Mouse (Mus musculus): Measurements from ENCODE around the gene Pate4. TPM values are rescaled to one million over a fixed set of nuclear protein-coding genes. Genes with fewer than 3 reads are reported as not detected.

The Pate4 gene
- not detected in 4 replicates for total RNA-seq (2023)

DNA sequence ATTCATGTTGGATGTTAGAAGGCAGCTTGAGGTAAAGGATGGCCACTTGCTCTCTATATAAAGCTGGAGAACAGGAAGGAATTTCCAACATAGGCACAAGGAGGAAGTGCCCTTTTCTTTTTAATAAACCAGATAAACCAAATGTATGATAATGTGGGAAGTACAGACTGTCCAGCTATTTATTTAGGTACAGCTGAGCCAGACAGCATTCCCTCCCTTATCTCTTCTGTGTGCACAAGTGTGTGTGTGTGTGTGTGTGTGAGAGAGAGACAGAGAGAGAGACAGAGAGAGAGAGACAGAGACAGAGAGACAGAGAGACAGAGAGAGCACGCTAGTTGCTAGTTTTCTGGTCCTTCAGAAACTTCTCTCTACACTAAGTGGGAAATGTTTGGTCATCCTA lies at the start of gene Pate4:
Pate4 (minus strand) TSS at position 101 of the 400 bp plus-strand sequence.

GRCm38 (mm10) chr9:35648102-35648501 lies 36.4 kb upstream of the Pate4 start, which contains the start of gene Pate3:
TSS of gene Pate3 (minus strand) at chr9:35648202.

GRCm38 (mm10) chr9:35569571-35570534 lies 41.9 kb downstream of the Pate4 start, which contains the start of the genes Pate2 and Hyls1:
TSS of gene Pate2 (plus strand) at chr9:35570284.
TSS of gene Hyls1 (minus strand) at chr9:35570398.

GRCm38 (mm10) chr9:35558257-35559008 lies 53.3 kb downstream of the Pate4 start, which contains the start of the genes Ddx25 and Pus3:
TSS of gene Ddx25 (minus strand) at chr9:35558528.
TSS of gene Pus3 (plus strand) at chr9:35558595.

Other genes starting within 250 kb of the Pate4 start
- 5.1 to 8.5 TPM (median 6.4 TPM) in 4 replicates for gene Cdon, start 190.8 kb downstream of the Pate4 start, total RNA-seq (2023)
- not detected in 4 replicates for gene Gm1113, start 93.7 kb downstream of the Pate4 start, total RNA-seq (2023)
- 2.5 to 3.3 TPM (median 2.8 TPM) in 4 replicates for gene Ddx25, start 53.4 kb downstream of the Pate4 start, total RNA-seq (2023)
- gene Pus3, start 53.3 kb downstream of the Pate4 start, total RNA-seq (2023), result 22.0 to 25.8 TPM (median 24.4 TPM) in 4 replicates
- gene Pate2, start 41.7 kb downstream of the Pate4 start, total RNA-seq (2023), result not detected in 4 replicates
- 13.4 to 16.5 TPM (median 15.3 TPM) in 4 replicates for gene Hyls1, start 41.5 kb downstream of the Pate4 start, total RNA-seq (2023)
- gene Pate3, start 36.3 kb upstream of the Pate4 start, total RNA-seq (2023), result not detected in 4 replicates
- not detected in 4 replicates for gene Pate1, start 75.4 kb upstream of the Pate4 start, total RNA-seq (2023)
- not detected in 4 replicates for gene Gm17677, start 129.1 kb upstream of the Pate4 start, total RNA-seq (2023)
- not detected in 4 replicates for gene Gm17727, start 166.2 kb upstream of the Pate4 start, total RNA-seq (2023)
- not detected in 4 replicates for gene Gm27235, start 178.2 kb upstream of the Pate4 start, total RNA-seq (2023)
- gene D730048I06Rik, start 178.2 kb upstream of the Pate4 start, total RNA-seq (2023), result not detected in 4 replicates
- gene 9230110F15Rik, start 232.2 kb upstream of the Pate4 start, total RNA-seq (2023), result not detected in 4 replicates

Measured in B cell, adult 62 days (primary cell).